Mouse (Mus musculus) spleen, adult 2 months (tissue): ENCODE measurements at regions not wholly inside any gene's neighbourhood (a gene's known extent, or its start where the extent isn't known, plus 50 kb on each side); places are given as distances from the start of the nearest gene placed in this dataset.

Experiments used
- CTCF ChIP-seq: fragments of 200-500 bp; IDR thresholded peaks from 2 replicates; pipeline ENCODE4 v1.5.1; 2011; ENCODE audit warnings: mild to moderate bottlenecking, inconsistent platforms; ENCODE audit not compliant: insufficient read depth, insufficient read length, insufficient replicate concordance; ENCODE audit errors: extremely low read depth
- POLR2A ChIP-seq: fragments of 200-500 bp; IDR thresholded peaks from 2 replicates; pipeline ENCODE4 v1.6.1; 2011; ENCODE audit warnings: low read depth, low read length, inconsistent platforms

DNA sequence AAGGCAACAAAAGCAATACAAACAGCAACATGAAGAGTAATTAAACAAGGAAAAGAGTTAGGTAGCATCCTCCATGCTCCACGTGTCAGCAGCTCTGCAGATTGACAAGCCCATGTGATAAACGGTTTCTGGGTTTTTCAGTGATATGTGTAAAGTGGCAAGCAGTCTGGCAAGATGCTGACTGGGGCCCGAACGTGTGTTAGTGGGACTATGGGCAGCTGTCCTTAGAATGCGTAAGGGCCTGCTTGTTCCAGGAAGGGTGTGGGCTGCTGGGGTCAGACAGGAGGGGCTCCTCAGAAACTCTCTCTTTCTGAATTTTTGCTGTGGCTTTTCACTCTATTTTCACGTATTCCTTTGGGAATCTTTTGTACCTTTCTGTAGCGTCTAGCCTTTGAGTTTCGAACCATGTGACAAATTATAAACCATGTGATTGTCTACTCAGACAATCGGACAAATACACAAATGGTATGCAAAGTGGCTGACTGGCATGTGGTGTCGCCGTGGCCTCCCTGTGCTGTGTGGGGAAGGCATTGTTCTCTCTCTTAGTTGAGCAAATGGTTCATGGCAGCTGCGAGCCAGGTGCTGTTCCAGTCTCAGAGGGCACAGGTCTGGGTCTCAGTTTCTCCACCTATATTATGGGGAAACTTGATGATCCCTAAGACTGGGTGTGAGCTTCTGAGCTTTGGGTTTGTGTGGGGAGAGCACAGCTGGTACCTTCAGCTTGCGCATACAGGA, 62.5 kb upstream of the Mrps10 start:
- TF ChIP-seq POLR2A (no peak), CTCF (no peak)
